Mouse (Mus musculus) embryonic facial prominence, embryonic 13.5 days (tissue): ENCODE data around the gene Gfap. TPM values are rescaled to one million over a fixed set of nuclear protein-coding genes. Genes with fewer than 3 reads are reported as not detected.

ENCODE experiments used
- ATAC-seq: fragments of 200-750 bp; cut with Nextera tagmentation; 2 replicates; pipeline ENCODE4 v1.8.0; 2017; ENCODE audit warnings: low read depth; ENCODE audit not compliant: insufficient number of reproducible peaks, insufficient read depth, low FRiP score, low TSS enrichment
- H3K27ac ChIP-seq: fragments of 300-500 bp; sonication (generic); 2 replicates; pipeline ENCODE4 v1.5.1; 2015; ENCODE audit warnings: moderate library complexity, mild to moderate bottlenecking, inconsistent platforms
- H3K27me3 ChIP-seq: fragments of 300-500 bp; sonication (generic); 2 replicates; pipeline ENCODE4 v1.6.1; 2015; ENCODE audit warnings: mild to moderate bottlenecking, inconsistent platforms
- H3K36me3 ChIP-seq: fragments of 300-500 bp; sonication (generic); 2 replicates; pipeline ENCODE4 v1.6.1; 2015; ENCODE audit warnings: mild to moderate bottlenecking, inconsistent platforms
- H3K4me1 ChIP-seq: fragments of 300-500 bp; sonication (generic); 2 replicates; pipeline ENCODE4 v1.6.1; 2015; ENCODE audit warnings: inconsistent platforms
- H3K4me2 ChIP-seq: fragments of 300-500 bp; sonication (generic); 2 replicates; pipeline ENCODE4 v1.6.1; 2015; ENCODE audit warnings: moderate library complexity, mild to moderate bottlenecking, inconsistent platforms
- H3K4me3 ChIP-seq: fragments of 300-500 bp; sonication (generic); 2 replicates; pipeline ENCODE4 v1.5.1; 2015; ENCODE audit warnings: mild to moderate bottlenecking, inconsistent platforms
- H3K9ac ChIP-seq: fragments of 300-500 bp; sonication (generic); 2 replicates; pipeline ENCODE4 v1.6.1; 2015; ENCODE audit warnings: mild to moderate bottlenecking, inconsistent platforms
- H3K9me3 ChIP-seq: fragments of 300-500 bp; sonication (generic); 2 replicates; pipeline ENCODE4 v1.6.1; 2016; ENCODE audit warnings: inconsistent platforms
- WGBS: fragments of 180-500 bp; shearing (Covaris S2); methylation state at CpG from one replicate; pipeline ENCODE4 v1.1.7; 2015; ENCODE audit warnings: mixed read lengths; 5-methylcytosine and 5-hydroxymethylcytosine counted together
- polyA plus RNA-seq: library from polyadenylated mRNA; unstranded; fragments of >200 nt; fragmentation: Nextera tagmentation; extraction: Ambion mirVana; gene quantifications from 2 replicates; pipeline ENCODE4 v1.2.1, GENCODE M21; 2015

Gfap gene
- polyA plus RNA-seq, 1 experiment from 2014 or later, result 0.10 TPM

DNA sequence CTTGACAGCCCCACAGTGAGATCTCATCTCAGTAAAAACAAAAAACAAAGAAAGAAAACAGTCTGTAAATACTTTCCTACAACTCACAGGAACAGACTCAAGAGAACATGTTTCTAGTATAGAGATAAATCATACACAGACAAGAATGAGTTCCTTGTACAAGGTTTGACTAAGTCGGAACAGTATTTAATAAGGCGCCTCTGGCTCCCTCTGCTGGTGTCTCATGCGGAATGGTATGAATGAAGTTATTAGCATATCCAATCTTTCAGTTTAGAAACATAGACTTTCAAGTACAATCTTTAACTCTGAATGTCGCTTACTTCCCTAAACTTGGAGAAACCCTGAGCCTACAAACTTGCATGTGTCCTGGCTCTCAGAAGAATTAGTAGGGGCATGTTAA lies 36.4 kb downstream of the Gfap start:
- no peak for ATAC-seq
- peaks cover 92% of the 10 kb centered on the region for H3K36me3 ChIP-seq

DNA sequence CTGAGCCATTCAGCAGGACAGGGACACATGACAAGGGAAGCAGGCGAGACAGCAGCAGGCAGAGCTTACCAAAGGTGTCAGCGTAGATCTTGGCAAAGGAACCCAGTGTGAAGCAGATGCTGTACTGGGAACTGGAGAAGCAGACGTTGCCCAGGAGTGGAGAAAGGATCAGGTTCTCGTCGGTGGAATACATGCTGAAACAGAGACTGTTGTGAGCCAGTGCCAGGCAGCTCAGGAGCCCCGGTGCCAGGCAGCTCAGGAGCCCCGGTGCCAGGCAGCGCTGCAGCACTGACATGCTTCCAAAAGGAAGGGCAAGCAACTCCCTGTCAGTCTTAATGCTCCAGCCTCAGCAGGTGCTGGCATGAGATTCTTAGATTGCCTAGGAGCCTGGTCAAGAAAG lies 40.8 kb downstream of the Gfap start:
- Histone ChIP-seq H3K4me1 (peaks cover 15% of the 10 kb centered on the region), H3K4me2 (no peak overlapping the region), H3K27ac (no peak overlapping the region), H3K4me3 (no peak overlapping the region), H3K36me3 (peaks cover 81% of the 10 kb centered on the region), H3K27me3 (no peaks in the 10 kb centered on the region), H3K9me3 (no peaks in the 10 kb centered on the region), H3K9ac (no peak overlapping the region)
- ATAC-seq, result no peak
- 88% methylated on average over 8 of the region's 8 CpGs for WGBS

More for the DNA sequence above, 36.4 kb downstream of the Gfap start:
- H3K9ac ChIP-seq, result no peak overlapping the region
- no peaks in the 10 kb centered on the region for H3K4me1 ChIP-seq
- H3K27ac ChIP-seq, result no peak overlapping the region
- 35% methylated on average over 4 of the region's 4 CpGs for WGBS
- H3K4me3 ChIP-seq, result no peak overlapping the region
- H3K27me3 ChIP-seq, result no peaks in the 10 kb centered on the region
- no peaks in the 10 kb centered on the region for H3K9me3 ChIP-seq
- no peak overlapping the region for H3K4me2 ChIP-seq

DNA sequence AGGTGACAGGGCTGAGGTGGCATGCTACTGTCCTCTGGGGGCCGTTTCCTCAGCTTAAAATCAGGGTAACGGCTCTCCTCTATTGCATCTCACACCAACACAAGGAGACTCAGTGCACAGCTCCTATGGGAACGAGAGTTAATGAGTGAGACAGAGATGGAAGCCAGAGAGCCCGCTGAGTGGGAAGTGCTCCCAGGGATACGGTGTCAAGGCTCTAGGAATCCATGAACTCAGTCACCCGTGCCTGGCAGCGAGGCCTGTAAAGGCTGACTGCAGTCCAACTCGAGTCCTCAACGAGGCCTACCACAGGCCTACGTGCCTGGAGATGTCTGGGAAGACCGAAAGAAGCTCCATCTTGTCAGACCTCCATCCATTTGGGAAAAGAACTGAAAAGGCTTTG lies 41.8 kb downstream of the Gfap start:
- no peaks in the 10 kb centered on the region for H3K27me3 ChIP-seq
- 92% methylated on average over 11 of the region's 11 CpGs for WGBS
- H3K36me3 ChIP-seq, result peaks cover 84% of the 10 kb centered on the region
- H3K4me1 ChIP-seq, result peaks cover 15% of the 10 kb centered on the region
- no peak overlapping the region for H3K4me3 ChIP-seq
- H3K4me2 ChIP-seq, result no peak overlapping the region
- no peak overlapping the region for H3K27ac ChIP-seq
- ATAC-seq, result no peak
- H3K9me3 ChIP-seq, result peaks cover under 1% of the 10 kb centered on the region; the same call in 1 of the 2 replicates
- no peak overlapping the region for H3K9ac ChIP-seq

DNA sequence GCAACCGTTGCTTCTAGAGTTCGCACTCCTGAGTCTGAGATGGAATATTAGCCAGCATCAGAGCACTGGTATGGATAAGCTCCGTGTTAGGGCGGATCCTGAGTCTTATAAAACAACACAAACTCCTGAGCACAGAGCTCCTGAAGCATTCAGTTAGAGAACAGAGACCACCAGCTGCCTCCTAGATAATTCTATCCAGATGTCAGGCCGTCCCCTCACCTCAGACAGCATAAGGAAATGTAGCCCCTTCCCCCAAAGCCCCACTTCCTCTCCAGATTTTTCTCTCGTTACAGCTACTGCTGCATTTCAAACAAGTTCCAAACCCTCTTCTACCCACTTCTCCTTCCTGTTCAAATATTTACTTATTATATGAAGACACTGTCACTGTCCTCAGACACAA lies 44.8 kb downstream of the Gfap start:
- Histone ChIP-seq H3K27me3 (no peaks in the 10 kb centered on the region), H3K27ac (peak overlapping the region; percentile 11), H3K4me1 (peaks cover 15% of the 10 kb centered on the region), H3K9me3 (peaks cover 2% of the 10 kb centered on the region; the same call in 1 of the 2 replicates), H3K9ac (peak overlapping the region; percentile 44; the same call in 1 of the 2 replicates), H3K4me3 (no peak overlapping the region), H3K4me2 (no peak overlapping the region), H3K36me3 (peaks cover 84% of the 10 kb centered on the region)
- ATAC-seq, result no peak
- WGBS, result 28% methylated on average over 6 of the region's 6 CpGs

DNA sequence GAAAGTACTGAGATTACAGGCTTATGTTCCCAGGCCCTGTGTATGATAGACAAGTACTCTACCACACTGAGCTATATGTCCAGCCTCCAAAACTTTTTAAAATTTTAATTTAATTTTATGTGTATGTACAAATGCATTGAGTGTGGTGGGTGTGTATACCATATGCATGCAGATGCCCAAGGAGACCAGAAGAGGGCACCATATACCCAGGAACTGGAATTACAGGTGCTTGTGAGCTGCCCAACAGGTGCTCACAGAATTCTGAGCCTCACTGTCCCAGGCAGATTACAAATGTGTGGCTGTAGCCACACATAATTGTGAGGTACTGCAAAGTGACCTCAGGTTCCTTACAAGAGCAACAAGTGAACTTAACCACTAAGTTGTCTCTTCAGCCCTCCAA lies 47.0 kb downstream of the Gfap start:
- Histone ChIP-seq H3K9me3 (peaks cover 2% of the 10 kb centered on the region; the same call in 1 of the 2 replicates), H3K27me3 (no peaks in the 10 kb centered on the region), H3K4me2 (no peak overlapping the region), H3K27ac (no peak overlapping the region), H3K9ac (no peak overlapping the region), H3K4me1 (peaks cover 15% of the 10 kb centered on the region), H3K4me3 (no peak overlapping the region), H3K36me3 (peaks cover 84% of the 10 kb centered on the region)
- no peak for ATAC-seq

DNA sequence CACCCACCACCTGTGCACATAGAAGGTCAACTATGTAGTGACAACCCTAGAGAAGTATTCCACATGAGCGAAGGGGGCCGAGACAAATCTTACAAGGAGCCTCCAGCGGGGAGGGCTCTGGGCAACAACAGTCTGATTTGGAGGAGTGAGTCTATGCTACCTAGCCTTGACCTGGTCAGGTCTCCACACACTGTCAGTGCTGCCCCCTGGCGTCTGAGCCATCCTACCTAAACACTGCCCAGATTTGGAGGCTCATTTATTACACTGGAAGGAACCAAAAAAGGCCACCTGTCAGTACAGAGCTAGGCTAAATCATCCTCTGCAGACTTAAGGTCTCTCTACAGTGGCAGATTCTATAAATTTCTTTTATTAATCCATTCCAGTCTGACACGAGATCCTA lies 48.8 kb downstream of the Gfap start:
- no peak overlapping the region for H3K4me3 ChIP-seq
- no peak overlapping the region for H3K9ac ChIP-seq
- H3K36me3 ChIP-seq, result peaks cover 85% of the 10 kb centered on the region
- H3K27me3 ChIP-seq, result no peaks in the 10 kb centered on the region
- peaks cover 15% of the 10 kb centered on the region for H3K4me1 ChIP-seq
- H3K27ac ChIP-seq, result no peak overlapping the region
- no peak overlapping the region for H3K4me2 ChIP-seq
- peaks cover 2% of the 10 kb centered on the region; the same call in 1 of the 2 replicates for H3K9me3 ChIP-seq
- 66% methylated on average over 5 of the region's 5 CpGs for WGBS
- ATAC-seq, result no peak

DNA sequence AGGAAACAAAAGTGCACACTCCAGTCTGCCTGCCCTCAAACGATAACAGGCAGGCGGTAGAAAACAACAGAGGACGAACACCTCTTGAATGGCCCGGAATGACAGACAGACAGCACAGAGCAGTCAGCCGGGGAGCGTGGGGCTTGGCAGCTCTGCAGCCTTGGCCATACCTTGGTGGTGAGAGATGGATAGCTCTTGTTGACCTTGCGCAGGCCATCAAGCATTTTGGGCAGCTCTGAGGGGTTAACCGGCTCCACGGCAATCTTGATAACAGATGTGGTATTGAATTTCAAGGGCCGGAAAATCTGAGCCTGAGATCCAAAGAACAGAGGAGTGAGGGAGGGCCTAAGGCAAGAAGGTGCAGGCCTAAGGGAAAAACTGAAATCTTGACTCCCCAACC lies 54.8 kb downstream of the Gfap start:
- 68% methylated on average over 10 of the region's 10 CpGs for WGBS
- no peaks in the 10 kb centered on the region for H3K27me3 ChIP-seq
- H3K27ac ChIP-seq, result no peak overlapping the region
- H3K9ac ChIP-seq, result no peak overlapping the region
- no peaks in the 10 kb centered on the region for H3K4me1 ChIP-seq
- no peaks in the 10 kb centered on the region for H3K9me3 ChIP-seq
- no peak overlapping the region for H3K4me2 ChIP-seq
- no peak for ATAC-seq
- no peak overlapping the region for H3K4me3 ChIP-seq
- peaks cover 100% of the 10 kb centered on the region for H3K36me3 ChIP-seq

DNA sequence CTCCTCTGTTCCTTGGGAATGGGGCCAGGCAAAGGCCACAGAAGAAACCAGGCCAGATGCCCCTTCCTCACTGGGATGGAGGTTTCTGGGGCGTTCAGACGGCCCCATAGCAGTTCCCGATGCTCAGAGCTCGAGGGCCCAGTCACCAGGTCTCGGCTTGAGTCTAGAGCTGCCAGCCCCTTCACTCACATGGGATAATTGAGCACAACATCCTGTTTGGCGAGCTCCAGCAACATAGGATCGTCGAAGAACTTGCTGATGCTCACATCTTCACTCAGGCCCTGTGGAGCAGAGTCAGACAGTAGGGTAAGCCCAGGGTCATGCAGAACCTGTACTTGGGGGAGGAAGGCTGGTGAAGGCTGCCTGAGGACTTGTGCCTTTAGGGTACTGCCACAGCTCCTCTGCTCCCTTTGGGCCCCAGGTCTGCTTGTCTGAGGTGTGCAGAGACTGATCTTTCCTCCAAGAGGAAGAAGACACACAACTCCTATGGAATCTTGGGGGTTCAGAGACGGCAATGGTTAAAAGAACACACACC lies 62.0 kb downstream of the Gfap start:
- no peak for ATAC-seq
- H3K27ac ChIP-seq, result no peak overlapping the region
- H3K9ac ChIP-seq, result no peak overlapping the region
- H3K4me3 ChIP-seq, result no peak overlapping the region
- no peak overlapping the region for H3K4me2 ChIP-seq
- no peaks in the 10 kb centered on the region for H3K9me3 ChIP-seq
- no peaks in the 10 kb centered on the region for H3K27me3 ChIP-seq
- 78% methylated on average over 9 of the region's 9 CpGs for WGBS
- no peaks in the 10 kb centered on the region for H3K4me1 ChIP-seq
- peaks cover 74% of the 10 kb centered on the region for H3K36me3 ChIP-seq

DNA sequence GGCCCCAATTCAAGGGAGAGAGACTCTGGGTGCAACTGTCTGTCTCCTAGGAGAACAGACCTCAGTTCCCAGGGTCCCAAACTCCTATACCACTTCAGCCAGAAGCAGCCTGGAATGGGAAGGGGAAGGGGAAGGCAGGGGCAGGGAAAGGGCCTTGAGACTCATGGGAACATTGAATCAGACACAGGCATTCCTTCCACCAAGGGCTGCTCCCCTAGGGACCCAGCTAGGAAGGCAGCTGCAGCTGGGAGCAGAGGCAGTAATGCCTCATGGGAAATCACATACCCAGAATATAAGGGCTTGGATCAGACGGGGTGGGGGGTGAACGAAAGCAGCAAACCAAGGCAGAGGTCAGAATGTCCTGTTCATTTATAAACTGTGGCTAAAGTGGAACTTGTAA lies 62.6 kb downstream of the Gfap start:
- H3K4me3 ChIP-seq, result no peak overlapping the region
- peaks cover 69% of the 10 kb centered on the region for H3K36me3 ChIP-seq
- H3K9ac ChIP-seq, result no peak overlapping the region
- H3K27me3 ChIP-seq, result no peaks in the 10 kb centered on the region
- H3K4me2 ChIP-seq, result no peak overlapping the region
- H3K9me3 ChIP-seq, result no peaks in the 10 kb centered on the region
- no peak overlapping the region for H3K27ac ChIP-seq
- H3K4me1 ChIP-seq, result peaks cover under 1% of the 10 kb centered on the region; the same call in 1 of the 2 replicates
- ATAC-seq, result no peak
- WGBS, result 86% methylated on average over 2 of the region's 2 CpGs

DNA sequence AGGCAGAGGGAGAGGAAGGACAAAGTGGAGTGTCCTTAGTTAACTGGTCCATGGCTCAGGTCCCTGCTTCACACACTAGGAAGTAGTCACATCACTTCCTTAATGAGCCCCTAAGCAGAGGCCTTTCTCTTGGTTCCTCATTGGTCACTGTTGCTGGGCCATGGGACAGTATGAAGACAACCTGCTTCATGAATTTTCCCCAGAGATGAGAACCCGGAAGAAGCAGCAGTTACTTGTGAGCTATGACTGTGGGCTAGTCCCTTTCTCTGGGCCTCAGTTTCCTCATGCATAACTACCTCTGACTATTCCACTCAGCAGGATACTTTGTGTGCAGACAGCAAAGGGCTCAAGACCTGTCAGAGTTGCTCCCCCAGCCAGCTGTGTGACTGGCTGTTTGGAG lies 63.3 kb downstream of the Gfap start:
- peaks cover 61% of the 10 kb centered on the region for H3K36me3 ChIP-seq
- ATAC-seq, result no peak
- no peaks in the 10 kb centered on the region for H3K9me3 ChIP-seq
- peaks cover 5% of the 10 kb centered on the region; the same call in 1 of the 2 replicates for H3K4me1 ChIP-seq
- WGBS, result 97% methylated on average over 1 of the region's 1 CpGs
- no peak overlapping the region for H3K4me2 ChIP-seq
- no peaks in the 10 kb centered on the region for H3K27me3 ChIP-seq
- H3K4me3 ChIP-seq, result no peak overlapping the region
- H3K27ac ChIP-seq, result no peak overlapping the region
- H3K9ac ChIP-seq, result no peak overlapping the region
